Mouse (Mus musculus): ENCODE data around the gene Mroh2a. TPM values are rescaled to one million over a fixed set of nuclear protein-coding genes. Genes with fewer than 3 reads are reported as not detected.

Gene Mroh2a
- polyA plus RNA-seq, 1 experiment from 2014 or later, result 0.50 TPM

GRCm38 (mm10) chr1:88286887-88287696 is 60.3 kb downstream of the Mroh2a start:
- Histone ChIP-seq H3K9ac (no peak overlapping the region), H3K4me1 (no peaks in the 10 kb centered on the region), H3K4me2 (no peak overlapping the region), H3K27ac (no peak overlapping the region), H3K4me3 (no peak overlapping the region), H3K27me3 (replicated peaks) (no peaks in the 10 kb centered on the region), H3K9me3 (peaks cover 58% of the 10 kb centered on the region), H3K36me3 (replicated peaks) (no peaks in the 10 kb centered on the region)
- ATAC-seq (replicated peaks), result no peak
- 74% methylated on average over 13 of the region's 13 CpGs for WGBS

GRCm38 (mm10) chr1:88287697-88287980 is 60.9 kb downstream of the Mroh2a start:
- no peak overlapping the region for H3K9ac ChIP-seq
- H3K27me3 ChIP-seq (replicated peaks), result no peaks in the 10 kb centered on the region
- no peak overlapping the region for H3K4me3 ChIP-seq
- no peaks in the 10 kb centered on the region for H3K4me1 ChIP-seq
- no peak overlapping the region for H3K4me2 ChIP-seq
- 39% methylated on average over 5 of the region's 5 CpGs for WGBS
- no peak for ATAC-seq (replicated peaks)
- H3K36me3 ChIP-seq (replicated peaks), result no peaks in the 10 kb centered on the region
- peaks cover 59% of the 10 kb centered on the region for H3K9me3 ChIP-seq
- H3K27ac ChIP-seq, result no peak overlapping the region

- H3K9me3 ChIP-seq, result peaks cover 59% of the 10 kb centered on the region
- H3K36me3 ChIP-seq (replicated peaks), result no peaks in the 10 kb centered on the region
- no peaks in the 10 kb centered on the region for H3K27me3 ChIP-seq (replicated peaks)
- H3K27ac ChIP-seq, result no peak overlapping the region
- no peak for ATAC-seq (replicated peaks)
- no peaks in the 10 kb centered on the region for H3K4me1 ChIP-seq
- 43% methylated on average over 3 of the region's 3 CpGs for WGBS
- H3K9ac ChIP-seq, result no peak overlapping the region
- no peak overlapping the region for H3K4me3 ChIP-seq
- H3K4me2 ChIP-seq, result no peak overlapping the region
Measured at GRCm38 (mm10) chr1:88288056-88288788, 61.4 kb downstream of the Mroh2a start.

- H3K4me3 ChIP-seq, result no peak overlapping the region
- H3K27me3 ChIP-seq (replicated peaks), result no peaks in the 10 kb centered on the region
- H3K36me3 ChIP-seq (replicated peaks), result no peaks in the 10 kb centered on the region
- no peak for ATAC-seq (replicated peaks)
- no peak overlapping the region for H3K27ac ChIP-seq
- WGBS, result 73% methylated on average over 3 of the region's 3 CpGs
- H3K9ac ChIP-seq, result no peak overlapping the region
- H3K4me2 ChIP-seq, result no peak overlapping the region
- no peaks in the 10 kb centered on the region for H3K4me1 ChIP-seq
- peaks cover 59% of the 10 kb centered on the region for H3K9me3 ChIP-seq
Measured at GRCm38 (mm10) chr1:88288789-88289127, 62.0 kb downstream of the Mroh2a start.

GRCm38 (mm10) chr1:88289152-88289551 is 62.4 kb downstream of the Mroh2a start:
- H3K36me3 ChIP-seq (replicated peaks), result no peaks in the 10 kb centered on the region
- no peak overlapping the region for H3K4me2 ChIP-seq
- H3K4me1 ChIP-seq, result no peaks in the 10 kb centered on the region
- H3K27ac ChIP-seq, result no peak overlapping the region
- no peak overlapping the region for H3K9ac ChIP-seq
- ATAC-seq (replicated peaks), result no peak
- 44% methylated on average over 2 of the region's 2 CpGs for WGBS
- peaks cover 59% of the 10 kb centered on the region for H3K9me3 ChIP-seq
- no peaks in the 10 kb centered on the region for H3K27me3 ChIP-seq (replicated peaks)
- H3K4me3 ChIP-seq, result no peak overlapping the region

GRCm38 (mm10) chr1:88289917-88290316 is 63.1 kb downstream of the Mroh2a start:
- Histone ChIP-seq H3K4me3 (no peak overlapping the region), H3K4me1 (no peaks in the 10 kb centered on the region), H3K27ac (no peak overlapping the region), H3K9me3 (peaks cover 54% of the 10 kb centered on the region), H3K9ac (no peak overlapping the region), H3K4me2 (no peak overlapping the region), H3K27me3 (replicated peaks) (no peaks in the 10 kb centered on the region), H3K36me3 (replicated peaks) (no peaks in the 10 kb centered on the region)
- 42% methylated on average over 4 of the region's 4 CpGs for WGBS
- no peak for ATAC-seq (replicated peaks)

GRCm38 (mm10) chr1:88290511-88290910 is 63.7 kb downstream of the Mroh2a start:
- Histone ChIP-seq H3K9ac (no peak overlapping the region), H3K4me1 (no peaks in the 10 kb centered on the region), H3K4me2 (no peak overlapping the region), H3K27me3 (replicated peaks) (no peaks in the 10 kb centered on the region), H3K27ac (no peak overlapping the region), H3K36me3 (replicated peaks) (no peaks in the 10 kb centered on the region), H3K9me3 (peaks cover 52% of the 10 kb centered on the region), H3K4me3 (no peak overlapping the region)
- WGBS, result 72% methylated on average over 1 of the region's 1 CpGs
- no peak for ATAC-seq (replicated peaks)

DNA sequence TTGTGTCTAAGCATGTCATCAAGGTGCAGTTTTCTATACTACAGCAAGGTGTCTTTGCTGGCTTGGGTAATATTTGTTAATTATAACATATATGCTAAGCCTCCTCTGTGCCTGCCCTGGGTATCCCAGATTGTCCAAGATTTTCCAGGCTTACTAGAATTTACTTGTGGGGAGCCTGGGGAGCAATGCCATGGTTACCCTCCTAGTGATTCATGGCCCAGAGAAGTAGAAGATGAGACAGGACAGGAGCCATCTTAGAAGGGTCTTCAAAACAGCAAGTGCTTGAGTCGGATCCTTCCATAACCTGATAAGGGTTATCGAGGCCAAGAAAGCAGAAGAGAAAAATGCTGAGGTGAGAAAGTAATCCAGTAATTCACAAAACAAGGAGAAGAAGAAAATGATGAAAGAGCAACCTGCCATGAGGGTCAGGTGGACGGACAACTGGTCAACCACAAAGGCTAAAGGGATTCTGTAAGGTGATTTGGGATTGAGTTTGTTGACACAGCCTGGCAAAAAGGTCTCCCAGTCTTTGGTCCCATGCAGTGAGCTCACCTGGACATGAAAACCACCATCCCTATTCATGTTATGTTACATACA is 64.7 kb downstream of the Mroh2a start:
- Histone ChIP-seq H3K9ac (no peak overlapping the region), H3K4me2 (no peak overlapping the region), H3K36me3 (replicated peaks) (no peaks in the 10 kb centered on the region), H3K4me3 (no peak overlapping the region), H3K27ac (no peak overlapping the region), H3K4me1 (no peaks in the 10 kb centered on the region), H3K9me3 (peaks cover 49% of the 10 kb centered on the region), H3K27me3 (replicated peaks) (no peaks in the 10 kb centered on the region)
- 63% methylated on average over 3 of the region's 3 CpGs for WGBS
- no peak for ATAC-seq (replicated peaks)

DNA sequence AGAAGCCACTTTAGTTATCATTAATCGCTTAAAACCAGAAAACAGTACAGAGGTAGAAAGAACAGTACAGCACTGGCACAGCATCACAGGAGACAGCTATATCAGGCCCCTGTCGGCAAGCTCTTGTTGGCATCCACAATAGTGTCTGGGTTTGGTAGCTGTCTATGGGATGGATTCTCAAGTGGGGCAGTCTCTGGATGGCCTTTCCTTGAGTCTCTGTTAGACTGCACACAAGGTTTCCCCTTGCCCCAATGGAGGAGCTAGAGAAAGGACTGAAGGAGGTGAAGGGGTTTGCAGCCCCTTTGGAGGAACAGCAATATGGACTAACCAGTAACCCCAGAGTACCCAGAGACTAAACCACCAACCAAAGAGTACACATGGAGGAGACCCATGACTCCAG is 65.3 kb downstream of the Mroh2a start:
- Histone ChIP-seq H3K4me1 (no peaks in the 10 kb centered on the region), H3K27ac (no peak overlapping the region), H3K9ac (no peak overlapping the region), H3K9me3 (peaks cover 47% of the 10 kb centered on the region), H3K4me2 (no peak overlapping the region), H3K27me3 (replicated peaks) (no peaks in the 10 kb centered on the region), H3K4me3 (no peak overlapping the region), H3K36me3 (replicated peaks) (no peaks in the 10 kb centered on the region)
- WGBS, result 54% methylated on average over 2 of the region's 2 CpGs
- ATAC-seq (replicated peaks), result no peak

GRCm38 (mm10) chr1:88294650-88295049 is 67.9 kb downstream of the Mroh2a start:
- no peak for ATAC-seq (replicated peaks)
- Histone ChIP-seq H3K27ac (no peak overlapping the region), H3K4me2 (no peak overlapping the region), H3K4me1 (no peaks in the 10 kb centered on the region), H3K9me3 (peaks cover 50% of the 10 kb centered on the region), H3K9ac (no peak overlapping the region), H3K27me3 (replicated peaks) (no peaks in the 10 kb centered on the region), H3K36me3 (replicated peaks) (no peaks in the 10 kb centered on the region), H3K4me3 (no peak overlapping the region)
- 21% methylated on average over 1 of the region's 1 CpGs for WGBS

GRCm38 (mm10) chr1:88296171-88296920 is 69.6 kb downstream of the Mroh2a start:
- Histone ChIP-seq H3K27ac (no peak overlapping the region), H3K9ac (no peak overlapping the region), H3K4me2 (no peak overlapping the region), H3K9me3 (peaks cover 54% of the 10 kb centered on the region), H3K4me1 (no peaks in the 10 kb centered on the region), H3K27me3 (replicated peaks) (no peaks in the 10 kb centered on the region), H3K4me3 (no peak overlapping the region), H3K36me3 (replicated peaks) (no peaks in the 10 kb centered on the region)
- ATAC-seq (replicated peaks), result 0 out of 2 replicates have a peak, but pooled peaks have one; percentile 2
- whole genome bisulfite sequencing, result 73% methylated on average over 4 of the region's 4 CpGs
